Mouse (Mus musculus) hindbrain, embryonic 12.5 days (tissue): ENCODE measurements around the gene 8030411F24Rik. TPM values are rescaled to one million over a fixed set of nuclear protein-coding genes. Genes with fewer than 3 reads are reported as not detected.
"Not testable (repeated sequence)": the region's sequence is repeated elsewhere in the genome, so short reads cannot be mapped to it uniquely, and the experiment has no call there.

Experiments used
- ATAC-seq: fragments of 200-750 bp; cut with Nextera tagmentation; 2 replicates; pipeline ENCODE4 v1.8.0; 2017; ENCODE audit warnings: moderate TSS enrichment; ENCODE audit not compliant: low FRiP score
- H3K27ac ChIP-seq: fragments of 300-500 bp; sonication (generic); 2 replicates; pipeline ENCODE4 v1.5.1; 2016; ENCODE audit warnings: mild to moderate bottlenecking
- H3K27me3 ChIP-seq: fragments of 300-500 bp; sonication (generic); 2 replicates; pipeline ENCODE4 v1.6.1; 2016; ENCODE audit warnings: mild to moderate bottlenecking
- H3K36me3 ChIP-seq: fragments of 300-500 bp; sonication (generic); 2 replicates; pipeline ENCODE4 v1.6.1; 2016; ENCODE audit warnings: mild to moderate bottlenecking
- H3K4me1 ChIP-seq: fragments of 300-500 bp; sonication (generic); 2 replicates; pipeline ENCODE4 v1.6.1; 2016
- H3K4me2 ChIP-seq: fragments of 300-500 bp; sonication (generic); replicated peaks from 2 replicates; pipeline ENCODE4 v1.6.1; 2016; ENCODE audit warnings: mild to moderate bottlenecking
- H3K4me3 ChIP-seq: fragments of 300-500 bp; sonication (generic); 2 replicates; pipeline ENCODE4 v1.5.1; 2016; ENCODE audit warnings: mild to moderate bottlenecking
- H3K9ac ChIP-seq: fragments of 300-500 bp; sonication (generic); 2 replicates; pipeline ENCODE4 v1.6.1; 2016; ENCODE audit warnings: mild to moderate bottlenecking, moderate library complexity
- H3K9me3 ChIP-seq: fragments of 300-500 bp; sonication (generic); replicated peaks from 2 replicates; pipeline ENCODE4 v1.6.1; 2016; ENCODE audit warnings: mild to moderate bottlenecking
- WGBS: fragments of 180-500 bp; shearing (Covaris S2); methylation state at CpG from one replicate; pipeline ENCODE4 v1.1.7; 2016; 5-methylcytosine and 5-hydroxymethylcytosine counted together
- polyA plus RNA-seq: library from polyadenylated mRNA; unstranded; fragments of >200 nt; fragmentation: Nextera tagmentation; extraction: Ambion mirVana; gene quantifications from 2 replicates; pipeline ENCODE4 v1.2.1, GENCODE M21; 2016

The 8030411F24Rik gene
- not detected in 2 replicates for polyA plus RNA-seq

DNA sequence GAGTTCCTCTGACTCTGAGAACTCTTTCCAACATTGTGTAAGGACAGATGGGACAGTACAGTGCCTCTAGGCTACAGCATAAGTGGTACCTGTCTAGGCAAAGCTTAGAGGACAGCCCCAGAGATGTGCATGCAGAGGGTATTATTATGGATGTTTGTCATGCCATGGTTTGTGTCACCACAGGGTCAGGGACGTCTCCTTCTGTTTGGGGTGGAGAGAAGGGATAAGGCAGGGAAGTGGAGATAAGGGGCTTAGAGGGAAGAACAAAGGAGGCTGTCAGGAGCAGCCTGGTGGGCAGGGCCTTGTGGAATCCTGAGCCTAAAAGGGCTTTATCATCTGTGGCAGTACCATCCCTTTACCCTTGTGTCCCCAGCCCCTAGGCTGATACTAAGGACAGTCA lies at the start of gene 8030411F24Rik:
8030411F24Rik (plus strand) TSS at position 301 of the 400 bp plus-strand sequence.
- Histone ChIP-seq H3K4me1 (no peaks in the 10 kb centered on the region), H3K4me2 (no peak within 1 kb of the TSS), H3K27me3 (no peaks in the 10 kb centered on the region), H3K4me3 (no peak within 1 kb of the TSS), H3K9ac (no peak within 1 kb of the TSS), H3K27ac (no peak within 1 kb of the TSS), H3K9me3 (no peaks in the 10 kb centered on the region), H3K36me3 (no peaks in the 10 kb centered on the region)
- no peak for ATAC-seq
- 10% methylated on average over 1 of the region's 1 CpGs for WGBS

GRCm38 (mm10) chr2:148732327-148733000 lies 49.3 kb upstream of the 8030411F24Rik start, which contains the start of gene Napb:
TSS of gene Napb (minus strand) at chr2:148732467.
- Histone ChIP-seq H3K4me3 (peak within 1 kb of the TSS; percentile 65), H3K27ac (peak within 1 kb of the TSS; percentile 24; the same call in 1 of the 2 replicates), H3K4me2 (peak within 1 kb of the TSS; percentile 79), H3K27me3 (no peaks in the 10 kb centered on the region), H3K9me3 (0 out of 2 replicates have a peak, but pooled peaks cover 8% of the 10 kb centered on the region), H3K36me3 (no peaks in the 10 kb centered on the region), H3K4me1 (peaks cover 11% of the 10 kb centered on the region; the same call in 1 of the 2 replicates), H3K9ac (peak within 1 kb of the TSS; percentile 74)
- peak; percentile 100 for ATAC-seq
- WGBS = 4% methylated on average over 18 of the region's 18 CpGs

GRCm38 (mm10) chr2:148743001-148743400 lies 38.8 kb upstream of the 8030411F24Rik start:
- no peaks in the 10 kb centered on the region for H3K27me3 ChIP-seq
- no peaks in the 10 kb centered on the region for H3K4me1 ChIP-seq
- no peak overlapping the region for H3K4me2 ChIP-seq
- H3K4me3 ChIP-seq = no peak overlapping the region
- H3K9me3 ChIP-seq = no peaks in the 10 kb centered on the region
- H3K27ac ChIP-seq = no peak overlapping the region
- WGBS = 79% methylated on average over 3 of the region's 3 CpGs
- no peak for ATAC-seq
- H3K9ac ChIP-seq = no peak overlapping the region
- no peaks in the 10 kb centered on the region for H3K36me3 ChIP-seq

- Histone ChIP-seq H3K9ac (no peak overlapping the region), H3K27me3 (no peaks in the 10 kb centered on the region), H3K4me3 (no peak overlapping the region), H3K4me1 (no peaks in the 10 kb centered on the region), H3K9me3 (no peaks in the 10 kb centered on the region), H3K4me2 (no peak overlapping the region), H3K27ac (no peak overlapping the region), H3K36me3 (no peaks in the 10 kb centered on the region)
- no peak for ATAC-seq
- WGBS = 88% methylated on average over 3 of the region's 3 CpGs
Measured at GRCm38 (mm10) chr2:148743846-148744407, 37.9 kb upstream of the 8030411F24Rik start.

DNA sequence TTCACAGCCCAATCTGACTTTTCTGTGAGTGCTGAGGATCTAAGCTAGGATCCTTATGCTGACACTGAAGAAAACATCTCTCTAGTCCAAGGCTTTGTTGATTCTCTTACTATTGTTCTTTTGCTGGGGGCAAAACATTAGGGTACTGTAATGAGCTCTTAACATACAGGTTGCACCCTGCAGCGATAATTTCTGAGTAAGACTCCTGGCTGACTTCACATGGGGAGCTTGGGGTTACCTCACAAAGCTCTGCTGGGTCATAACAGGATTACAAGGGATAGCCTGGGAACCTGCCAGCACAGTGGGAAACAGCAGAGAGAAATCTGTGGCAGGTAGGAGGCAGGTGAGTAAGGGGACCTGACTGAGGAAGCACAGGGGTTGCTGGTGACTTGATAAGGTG lies 31.8 kb upstream of the 8030411F24Rik start, which contains the start of gene Cstl1:
Cstl1 (plus strand) TSS at position 301 of the 400 bp plus-strand sequence.
- Histone ChIP-seq H3K4me2 (no peak within 1 kb of the TSS), H3K4me3 (no peak within 1 kb of the TSS), H3K4me1 (no peaks in the 10 kb centered on the region), H3K9me3 (no peaks in the 10 kb centered on the region), H3K9ac (no peak within 1 kb of the TSS), H3K36me3 (no peaks in the 10 kb centered on the region), H3K27ac (no peak within 1 kb of the TSS), H3K27me3 (no peaks in the 10 kb centered on the region; the same call in 1 of the 2 replicates)
- ATAC-seq = no peak
- WGBS = 84% methylated on average over 1 of the region's 1 CpGs

DNA sequence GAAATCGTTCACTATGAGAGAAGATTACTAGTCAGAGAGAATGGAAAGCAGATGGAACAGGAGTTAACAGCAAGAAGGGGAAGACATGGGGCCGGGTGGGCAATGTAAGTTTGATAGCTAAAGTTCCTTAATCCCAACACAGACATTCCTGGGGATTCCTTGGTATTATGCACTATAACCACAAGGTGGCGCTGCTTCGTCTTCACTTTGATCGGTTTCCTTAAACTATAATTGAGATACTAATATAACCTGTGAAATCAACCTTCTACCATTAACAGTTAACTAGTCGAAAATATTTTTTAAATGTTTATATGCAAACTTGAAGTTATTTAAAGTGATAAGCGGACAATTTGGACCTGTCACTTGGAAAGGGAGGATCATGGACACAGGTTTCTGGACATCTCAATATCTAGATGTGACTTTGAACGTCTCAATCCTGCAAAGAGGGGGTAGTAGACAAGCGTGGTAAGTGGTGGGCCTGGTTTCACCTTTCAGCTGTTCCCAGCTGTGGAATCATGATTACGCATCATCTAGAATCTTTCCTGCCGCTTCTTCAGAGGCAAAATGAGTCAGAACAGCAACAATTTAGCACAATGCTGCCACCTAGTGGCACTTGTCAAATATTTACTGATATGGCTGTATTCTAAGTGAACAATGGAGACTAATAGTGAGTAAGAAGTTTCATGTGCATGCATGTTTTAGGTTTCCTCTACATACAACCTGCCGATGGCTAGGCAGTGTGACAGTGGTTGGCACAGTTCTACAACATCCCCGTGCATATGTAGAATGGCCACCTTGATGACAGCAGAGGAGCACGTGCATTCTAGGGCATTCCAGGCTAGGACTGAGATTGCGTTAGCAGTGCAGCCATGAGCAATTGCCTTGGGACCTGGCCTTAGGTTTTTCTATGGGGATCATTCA lies 29.7 kb upstream of the 8030411F24Rik start:
- Histone ChIP-seq H3K4me1 (no peaks in the 10 kb centered on the region), H3K27me3 (no peaks in the 10 kb centered on the region; the same call in 1 of the 2 replicates), H3K9ac (no peak overlapping the region), H3K27ac (no peak overlapping the region), H3K4me3 (peak overlapping the region; percentile 29), H3K9me3 (no peaks in the 10 kb centered on the region), H3K36me3 (no peaks in the 10 kb centered on the region), H3K4me2 (peak overlapping the region; percentile 52)
- ATAC-seq = peak; percentile 85
- WGBS = 17% methylated on average over 15 of the region's 15 CpGs

- Histone ChIP-seq H3K36me3 (no peaks in the 10 kb centered on the region), H3K4me3 (no peak overlapping the region), H3K27ac (no peak overlapping the region), H3K27me3 (no peaks in the 10 kb centered on the region; the same call in 1 of the 2 replicates), H3K4me2 (no peak overlapping the region), H3K9me3 (no peaks in the 10 kb centered on the region), H3K9ac (no peak overlapping the region), H3K4me1 (no peaks in the 10 kb centered on the region)
- ATAC-seq = no peak
- WGBS = 80% methylated on average over 1 of the region's 1 CpGs
Measured at GRCm38 (mm10) chr2:148754310-148754846, 27.4 kb upstream of the 8030411F24Rik start.

- no peak overlapping the region for H3K4me2 ChIP-seq
- H3K9me3 ChIP-seq = no peaks in the 10 kb centered on the region
- no peak overlapping the region for H3K27ac ChIP-seq
- ATAC-seq = no peak
- WGBS = 95% methylated on average over 1 of the region's 1 CpGs
- H3K4me3 ChIP-seq = no peak overlapping the region
- H3K27me3 ChIP-seq = no peaks in the 10 kb centered on the region
- H3K36me3 ChIP-seq = no peaks in the 10 kb centered on the region
- H3K9ac ChIP-seq = no peak overlapping the region
- no peaks in the 10 kb centered on the region for H3K4me1 ChIP-seq
Measured at GRCm38 (mm10) chr2:148763648-148764388, 18.0 kb upstream of the 8030411F24Rik start.

- not testable (repeated sequence) for ATAC-seq, H3K4me1 ChIP-seq, H3K27me3 ChIP-seq, H3K9ac ChIP-seq, H3K4me3 ChIP-seq, H3K36me3 ChIP-seq, H3K4me2 ChIP-seq, H3K9me3 ChIP-seq, H3K27ac ChIP-seq
- 88% methylated on average over 4 of the region's 4 CpGs for WGBS
Measured at GRCm38 (mm10) chr2:148771397-148771796, 10.4 kb upstream of the 8030411F24Rik start, which contains the start of gene Cst11. TSS of gene Cst11 (minus strand) at chr2:148771497.

DNA sequence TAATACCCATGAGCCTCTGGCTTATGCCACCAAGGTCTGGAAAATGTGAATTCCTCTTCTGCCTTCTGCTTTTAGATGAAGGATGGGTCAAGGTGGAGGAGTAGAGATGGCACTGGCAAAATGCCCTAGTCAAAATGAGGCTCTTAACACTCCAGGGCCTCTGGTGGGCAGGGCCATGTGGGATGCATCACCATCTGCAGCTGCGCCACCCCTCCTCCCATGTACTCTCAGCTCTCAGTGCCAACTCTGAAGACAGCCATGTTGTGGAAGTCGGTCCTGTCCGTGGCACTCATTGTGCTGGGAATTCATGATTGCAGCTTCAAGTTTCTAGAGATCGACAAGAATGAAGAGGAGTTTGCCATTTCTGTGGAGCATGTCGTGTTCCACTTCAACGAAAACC lies 7.3 kb downstream of the 8030411F24Rik start, which contains the start of gene Cst12:
Cst12 (plus strand) TSS at position 220 of the 400 bp plus-strand sequence.
- Histone ChIP-seq H3K27ac (no peak within 1 kb of the TSS), H3K4me3 (no peak within 1 kb of the TSS), H3K9ac (no peak within 1 kb of the TSS), H3K9me3 (no peaks in the 10 kb centered on the region), H3K27me3 (no peaks in the 10 kb centered on the region), H3K4me1 (no peaks in the 10 kb centered on the region), H3K4me2 (no peak within 1 kb of the TSS), H3K36me3 (no peaks in the 10 kb centered on the region)
- WGBS = 93% methylated on average over 6 of the region's 6 CpGs
- no peak for ATAC-seq

GRCm38 (mm10) chr2:148798485-148798884 lies 16.7 kb downstream of the 8030411F24Rik start, which contains the start of gene Cst8:
TSS of gene Cst8 (plus strand) at chr2:148798785.
- Histone ChIP-seq H3K9me3 (no peaks in the 10 kb centered on the region), H3K27ac (no peak within 1 kb of the TSS), H3K4me3 (no peak within 1 kb of the TSS), H3K36me3 (no peaks in the 10 kb centered on the region), H3K27me3 (no peaks in the 10 kb centered on the region), H3K4me2 (no peak within 1 kb of the TSS), H3K4me1 (no peaks in the 10 kb centered on the region), H3K9ac (no peak within 1 kb of the TSS)
- 90% methylated on average over 1 of the region's 1 CpGs for WGBS
- no peak for ATAC-seq
